8 mouse cellular contexts compared by ENCODE assay signal in genomic region chr11:102087931-102088898, GRCm38 (mm10). TPM values are rescaled to one million over a fixed set of nuclear protein-coding genes. Genes with fewer than 3 reads are reported as not detected.
DNase-seq lines count a peak whose midpoint lies in the region; ATAC-seq and TF ChIP-seq lines count a peak whose summit lies in the region.

TSS of gene Mpp2 (minus strand) at chr11:102088515.

- peak within 1 kb of the TSS; percentile 34 for H3K27ac ChIP-seq in lung, postnatal 0 days (ENCODE audit: low read length)

- DNase-seq in cerebellum, adult 9-10 months: peak; percentile 72
- peak; percentile 88 for DNase-seq in forelimb bud, embryonic 11.5 days (ENCODE audit: low read depth, low spot score)
- DNase-seq in heart, postnatal 4 days: peak; percentile 73
- peak; percentile 73 for DNase-seq in layer of hippocampus, adult 9-11 months
- DNase-seq in lung, postnatal 0 days (ENCODE audit: low spot score): peak; percentile 83
- peak; percentile 60 for DNase-seq in ovary, postnatal 36 days (ENCODE audit: low spot score)
- DNase-seq in thymus, postnatal 14 days: no peak

- H3K9me3 ChIP-seq in lung, postnatal 0 days (ENCODE audit: low read length): no peaks in the 10 kb centered on the region

- peak; percentile 24 for ATAC-seq in activated CD4-positive, CD25-positive, alpha-beta regulatory T cell, adult 4 months
- peak; percentile 61 for ATAC-seq in lung, postnatal 0 days

- H3K9ac ChIP-seq in lung, postnatal 0 days (replicated peaks; ENCODE audit: low read depth): peak within 1 kb of the TSS; percentile 44

- H3K4me1 ChIP-seq in lung, postnatal 0 days (ENCODE audit: insufficient read depth, low read depth, low read length): peaks cover 3% of the 10 kb centered on the region

- H3K4me2 ChIP-seq in lung, postnatal 0 days (replicated peaks; ENCODE audit: low read depth, low read length): peak within 1 kb of the TSS; percentile 94

- no peaks in the 10 kb centered on the region for H3K36me3 ChIP-seq in lung, postnatal 0 days (ENCODE audit: insufficient read depth, low read length)

- WGBS in lung, postnatal 0 days: under 1% methylated on average over 46 of the region's 49 CpGs

- H3K4me3 ChIP-seq in lung, postnatal 0 days (ENCODE audit: low read depth, low read length): peak within 1 kb of the TSS; percentile 54

- no peak for TF ChIP-seq EP300 in lung, postnatal 0 days (IDR thresholded peaks at IDR 0.05)

- H3K27me3 ChIP-seq in lung, postnatal 0 days (replicated peaks; ENCODE audit: insufficient read depth, low read length): no peaks in the 10 kb centered on the region

- TF ChIP-seq CTCF in lung, postnatal 0 days (IDR thresholded peaks at IDR 0.05): no peak

RNA-seq across cellular contexts. Expression of gene Mpp2, which starts in this region (rescaled TPM):
- 1 to 10 TPM; 2.5 to 3.7 TPM for polyA plus RNA-seq in activated CD4-positive, CD25-positive, alpha-beta regulatory T cell, adult 4 months (2017; shearing (Covaris generic))
- 1 to 10 TPM; 6.1 to 7.3 TPM for total RNA-seq in heart, postnatal 4 days (2021)
- polyA plus RNA-seq in lung, postnatal 0 days (2015; fragmentation: Nextera tagmentation; extraction: Ambion mirVana): 3.9 TPM in 2 replicates
